Mouse (Mus musculus): ENCODE data around the gene Vdr.
A peak's percentile ranks its signal among the peaks of the same experiment; 100 is the strongest.

Vdr gene

DNA sequence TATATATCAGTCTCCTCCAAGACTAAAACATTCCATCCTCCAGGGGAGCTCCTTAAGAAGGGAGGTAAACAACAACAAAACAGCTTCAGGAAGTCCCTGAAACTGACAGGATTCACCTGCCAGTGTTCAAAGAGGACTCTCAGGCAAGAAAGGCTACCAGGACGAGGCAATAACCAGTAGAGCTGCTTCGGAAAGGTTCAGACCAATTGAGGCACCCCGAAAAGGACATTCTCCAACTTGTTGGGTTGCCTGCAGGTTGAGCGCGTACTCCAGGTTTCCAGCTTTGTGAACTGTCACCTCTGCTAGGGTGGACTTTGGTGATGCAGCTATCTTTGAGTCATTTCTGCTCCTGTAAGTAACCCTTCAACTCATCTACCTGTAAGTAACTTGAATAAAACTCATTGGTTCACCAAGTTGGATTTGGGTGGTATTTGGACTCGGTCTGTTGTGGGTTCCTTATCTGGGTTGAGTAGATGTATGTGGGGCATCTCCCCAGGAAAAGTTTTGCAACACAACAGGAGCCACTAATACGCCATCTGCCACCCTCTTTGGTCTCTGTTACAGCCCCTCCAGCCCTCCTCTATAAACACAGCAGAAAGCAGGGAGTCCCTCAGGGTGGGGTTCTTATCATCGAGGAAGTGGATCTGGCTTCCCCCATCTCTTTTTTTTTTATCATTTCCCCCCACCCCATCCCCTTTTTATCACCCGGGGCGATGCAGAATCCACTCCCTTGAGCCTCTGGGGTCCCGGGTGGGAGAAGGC lies 64.1 kb downstream of the Vdr start:
- no peak for DNase-seq

DNA sequence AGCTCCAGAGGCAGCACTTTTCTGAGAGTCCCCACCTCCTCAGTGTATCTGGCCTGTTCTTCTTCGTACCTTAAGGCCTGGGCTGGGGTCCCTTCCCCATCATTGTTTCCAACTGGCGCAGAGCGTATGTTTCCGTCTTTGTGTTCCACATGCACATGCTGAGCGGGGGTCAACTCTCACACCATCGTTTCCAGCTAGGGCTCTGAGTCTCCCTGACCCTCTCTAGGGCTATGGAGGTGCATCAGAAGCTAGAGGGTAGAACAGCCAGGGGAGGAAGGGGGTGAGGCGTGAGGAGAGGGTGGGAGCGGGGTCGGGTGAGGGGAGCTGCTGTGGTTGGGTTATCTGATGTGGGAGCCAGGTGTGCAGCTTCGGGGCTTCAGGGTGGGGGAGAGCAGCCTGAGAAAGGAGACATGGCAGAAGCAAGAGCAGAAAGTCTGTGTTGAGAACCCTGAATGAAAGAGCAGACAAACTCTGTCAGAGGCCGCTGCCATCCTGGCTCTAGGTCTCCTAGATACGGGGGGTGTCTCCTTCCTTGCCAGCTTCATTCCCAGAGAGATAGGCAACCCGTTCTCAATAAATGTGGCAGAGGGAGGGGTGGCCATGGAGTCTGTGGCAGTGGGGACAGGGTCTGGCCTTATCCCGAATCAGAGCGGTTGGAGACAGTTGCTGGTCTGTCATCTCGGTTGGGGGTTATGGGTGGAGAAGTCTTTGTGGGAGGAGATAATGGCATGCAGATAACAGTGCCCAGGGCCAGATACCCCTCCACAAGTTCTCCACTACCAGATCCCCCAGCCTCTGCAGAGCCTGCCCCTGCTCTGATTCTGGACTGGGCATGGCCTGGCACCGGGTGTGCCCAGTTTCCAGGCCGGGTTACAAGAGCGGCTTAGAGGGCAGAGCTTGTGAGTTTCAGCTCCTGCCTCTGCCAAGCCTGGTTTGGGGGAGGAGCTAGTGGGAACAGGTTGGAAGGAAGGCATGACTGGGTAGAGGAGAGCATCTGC lies 66.1 kb downstream of the Vdr start, which contains the start of gene Hdac7:
Gene Hdac7 (minus strand): TSS at position 466 of the 998 bp plus-strand sequence.
- no peak for DNase-seq

DNA sequence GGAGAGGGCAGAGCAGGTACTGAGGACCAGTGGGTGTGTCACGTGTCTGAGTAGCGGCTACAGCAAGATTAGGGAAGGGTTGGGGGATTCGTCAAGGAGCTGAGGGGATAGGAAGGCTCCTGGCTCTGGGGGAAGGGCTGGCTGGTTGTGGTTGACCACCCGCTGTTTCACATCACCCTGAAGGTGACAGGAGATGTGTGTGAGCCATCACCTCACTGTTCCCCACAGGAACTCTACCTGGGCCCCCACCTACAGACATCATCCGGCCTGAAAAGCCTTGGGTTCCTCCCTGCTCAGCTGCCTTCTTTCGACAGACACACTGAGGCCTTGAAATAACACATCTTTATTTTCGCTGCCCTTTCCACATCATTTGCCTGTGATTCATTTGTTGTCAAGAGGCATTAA lies 67.2 kb downstream of the Vdr start:
- DNase-seq: no peak

DNA sequence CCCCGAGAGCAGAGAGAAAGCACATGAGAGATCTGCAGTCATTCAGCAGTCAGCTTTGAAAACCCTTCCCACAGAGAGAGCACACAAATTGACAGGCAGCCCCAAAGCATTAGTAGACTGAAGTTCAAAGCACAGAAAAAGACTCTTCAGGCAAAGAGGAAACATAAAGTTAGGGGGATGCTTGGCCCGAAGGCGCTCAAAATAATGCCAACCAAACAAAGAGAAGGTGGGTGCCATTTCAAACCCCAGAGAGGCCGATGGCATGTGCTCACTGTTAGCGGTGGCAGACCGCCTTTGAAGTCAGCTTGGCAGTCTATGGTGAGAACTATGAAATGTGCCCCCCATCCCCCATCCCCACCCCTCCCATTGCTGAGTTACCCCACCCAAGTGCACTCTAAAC lies 68.4 kb downstream of the Vdr start:
- DNase-seq: no peak

DNA sequence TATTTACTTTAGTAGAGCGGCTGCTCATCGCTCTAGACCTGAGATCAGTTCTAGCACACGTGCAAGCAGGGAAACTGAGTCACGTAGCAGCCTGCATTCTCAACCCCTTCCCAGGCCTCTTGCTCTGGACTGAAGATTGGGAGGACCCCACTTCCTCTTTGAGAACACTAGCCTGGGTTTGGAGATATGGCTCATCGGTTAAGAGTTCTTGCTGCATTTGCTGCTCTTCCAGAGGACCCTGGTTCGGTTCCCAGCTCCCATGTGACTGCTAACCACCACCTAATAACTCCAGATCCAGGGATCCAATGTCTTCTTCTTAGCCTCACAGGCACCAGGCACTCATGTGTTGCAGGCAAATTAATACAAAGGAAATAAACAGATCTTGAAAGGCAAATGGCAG lies 69.0 kb downstream of the Vdr start:
- no peak for DNase-seq

DNA sequence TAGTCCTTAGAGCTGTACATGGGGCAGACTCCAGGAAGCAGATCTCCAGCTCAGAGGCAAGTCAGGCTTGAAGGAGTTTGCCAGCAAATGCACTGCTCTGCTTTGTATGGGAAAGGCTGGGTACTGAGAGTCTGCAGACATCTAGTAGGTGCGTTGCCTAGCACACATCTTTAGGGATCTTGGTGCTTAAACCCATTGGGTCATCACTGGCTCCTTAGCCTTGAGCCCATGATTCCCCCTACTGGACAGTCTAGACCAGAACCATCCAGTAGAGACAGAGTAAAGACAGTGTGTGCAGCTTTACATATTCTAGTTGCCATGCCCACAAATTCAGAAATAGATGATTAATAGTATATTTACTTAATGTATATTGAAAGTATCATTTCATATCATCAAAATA lies 69.6 kb downstream of the Vdr start:
- DNase-seq: no peak

DNA sequence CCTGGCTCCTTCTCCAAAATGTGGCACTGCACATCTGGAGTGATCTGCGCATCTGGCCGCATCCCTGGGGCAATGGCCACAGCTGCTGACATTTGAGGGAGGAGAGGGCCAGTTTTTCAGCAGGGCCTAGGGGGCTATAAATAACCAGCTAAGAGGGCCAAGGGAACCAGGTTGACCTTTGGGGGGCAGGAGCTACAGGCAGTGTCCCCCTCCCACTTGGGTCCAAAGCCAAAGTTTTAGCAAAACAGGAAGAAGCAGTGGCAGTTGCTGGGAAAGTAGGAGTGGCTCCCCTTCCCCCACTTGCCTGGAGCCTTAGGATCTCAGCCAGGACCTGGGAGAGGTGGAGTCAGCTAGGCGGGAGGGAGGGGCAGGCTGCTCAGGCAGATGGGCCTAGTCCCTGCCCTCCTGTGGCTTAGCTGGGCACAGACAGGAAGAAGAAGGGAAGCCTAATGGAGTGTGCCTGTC lies 70.4 kb downstream of the Vdr start:
- no peak for DNase-seq

DNA sequence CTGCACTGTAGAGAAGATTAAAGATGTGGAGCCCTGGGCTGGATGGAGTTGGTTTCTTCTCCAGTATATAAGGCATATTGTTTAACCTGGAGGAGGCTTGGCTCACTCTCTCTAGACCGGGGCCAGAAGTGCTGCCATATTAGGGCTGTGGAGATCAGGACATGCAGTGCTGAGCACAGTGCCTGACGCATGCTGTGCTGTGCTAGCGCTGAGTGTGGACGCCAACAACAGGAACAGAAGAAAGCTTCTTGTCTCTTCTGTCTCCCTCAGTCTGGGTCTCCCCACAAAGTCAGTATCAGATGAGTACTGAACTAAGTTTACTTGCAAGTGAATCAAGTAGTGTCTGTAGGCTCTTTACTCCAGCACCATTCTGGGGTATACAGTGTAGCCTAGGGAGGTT lies 71.0 kb downstream of the Vdr start:
- no peak for DNase-seq

DNA sequence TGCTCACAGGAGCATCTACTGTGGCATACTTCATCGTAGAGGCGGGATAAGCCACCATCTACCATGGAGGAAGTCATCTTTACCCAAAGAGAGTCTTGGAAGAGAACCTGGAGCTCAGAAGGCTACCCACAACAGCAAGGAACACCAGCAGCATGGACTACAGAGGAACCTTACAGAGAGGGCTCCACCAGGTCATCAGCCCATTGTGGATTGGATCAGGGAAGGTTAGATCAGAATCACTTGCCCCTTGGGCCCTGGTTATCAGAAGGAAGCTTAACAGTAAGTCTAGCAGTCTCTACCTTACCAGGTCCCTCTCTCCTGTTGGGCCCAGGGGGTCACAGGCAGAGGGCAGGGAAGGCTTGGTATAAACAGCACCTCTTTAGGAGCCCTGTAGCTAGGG lies 71.4 kb downstream of the Vdr start:
- DNase-seq: no peak

DNA sequence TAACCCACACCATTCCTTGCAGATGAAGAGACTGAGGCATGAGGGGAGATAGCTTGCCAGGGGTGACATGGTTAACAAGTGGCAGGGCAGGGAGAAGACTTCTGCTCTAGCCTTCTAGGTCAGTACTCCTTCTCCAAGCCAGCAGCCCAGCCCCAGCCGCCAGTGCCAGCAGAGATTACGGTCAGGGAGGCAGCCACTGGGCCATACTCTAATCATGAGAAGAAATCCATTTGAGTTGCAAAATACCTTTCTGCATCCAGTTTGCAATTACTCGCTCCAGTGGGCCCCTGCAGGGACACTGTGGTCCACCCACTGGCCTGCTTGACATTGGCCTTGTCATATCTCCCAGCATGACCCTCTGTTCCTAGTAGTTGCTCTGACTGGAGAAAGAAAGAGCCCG lies 72.0 kb downstream of the Vdr start:
- DNase-seq: no peak

DNA sequence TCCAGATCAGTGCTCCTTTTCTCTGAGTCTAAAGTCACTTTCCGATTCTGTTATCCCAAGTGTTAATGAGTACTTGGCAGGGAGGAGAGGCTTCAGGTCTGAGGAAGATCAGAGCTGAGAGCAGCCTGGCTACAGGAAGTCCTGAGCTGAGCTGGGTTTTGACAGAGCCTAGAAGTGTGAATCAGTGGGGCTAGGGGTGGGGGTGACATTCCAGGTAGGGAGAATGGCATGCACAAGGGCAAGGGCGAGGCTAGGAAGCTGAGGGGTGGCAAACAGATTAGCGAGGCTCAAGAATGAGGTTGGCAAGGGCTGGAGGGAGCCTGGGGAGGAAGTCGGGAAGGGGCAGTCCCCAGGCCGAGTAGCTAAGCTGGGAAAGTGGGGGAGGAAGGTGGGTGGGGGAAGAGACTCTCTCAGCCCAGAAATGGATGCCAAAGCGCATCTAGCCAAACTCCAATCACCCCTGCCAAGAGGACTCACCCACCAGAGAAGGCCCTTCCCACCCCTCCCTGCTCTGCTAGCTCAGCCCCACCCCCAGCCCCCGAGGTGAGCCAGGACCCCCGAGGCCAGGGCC lies 72.9 kb downstream of the Vdr start:
- DNase-seq: no peak

DNA sequence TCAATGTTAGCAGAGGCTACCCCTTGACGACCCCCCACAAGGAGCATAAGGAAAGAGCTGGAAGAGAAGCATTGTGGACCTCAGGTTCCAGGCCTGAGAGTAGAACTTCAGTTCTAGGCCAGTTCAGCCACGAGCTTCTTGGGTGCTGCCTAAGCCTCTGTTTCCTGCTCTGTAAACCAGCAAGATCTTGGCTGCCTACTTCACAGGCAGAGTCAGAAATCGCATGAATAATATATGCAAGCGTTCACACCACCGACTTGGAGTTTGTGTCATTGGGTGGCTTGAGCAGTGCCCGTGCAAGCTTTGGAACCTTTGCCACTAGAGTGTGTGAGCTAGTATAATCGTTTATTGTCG lies 73.6 kb downstream of the Vdr start:
- no peak for DNase-seq

DNA sequence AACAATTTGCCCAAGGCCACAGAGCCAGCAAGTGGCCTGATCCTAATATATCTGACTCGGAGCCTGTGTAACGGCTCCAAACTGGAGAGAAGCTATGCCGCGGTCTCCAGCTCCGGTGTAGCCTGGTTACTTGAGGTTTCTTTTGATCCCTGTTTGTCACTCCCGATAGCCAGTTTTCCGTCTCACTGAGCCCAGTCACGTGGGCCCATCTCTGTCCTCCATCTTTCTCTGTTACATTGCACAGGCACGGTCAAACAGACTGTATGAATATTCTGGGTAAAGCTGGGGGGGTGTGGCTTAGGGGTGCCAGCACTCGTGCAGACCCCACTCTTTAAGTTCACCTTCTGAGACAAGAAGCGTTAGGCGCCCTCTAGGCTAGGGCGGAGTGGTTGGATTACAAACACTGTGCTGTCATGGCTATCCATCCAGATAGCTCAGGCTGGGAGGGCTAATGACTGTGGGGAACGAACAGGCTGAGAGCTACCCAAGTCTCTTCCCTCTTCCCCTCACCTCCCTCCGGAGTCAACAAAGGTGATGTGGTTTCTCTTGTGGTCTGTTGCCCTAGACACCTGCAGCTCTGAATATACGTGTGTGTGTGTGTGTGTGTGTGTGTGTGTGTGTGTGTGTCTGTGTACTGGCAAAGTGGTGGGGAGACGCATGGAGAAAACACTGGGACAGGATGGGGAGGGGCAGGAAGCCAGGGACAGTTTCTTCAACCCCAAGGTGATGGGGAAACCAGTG lies 74.1 kb downstream of the Vdr start:
- no peak for DNase-seq

DNA sequence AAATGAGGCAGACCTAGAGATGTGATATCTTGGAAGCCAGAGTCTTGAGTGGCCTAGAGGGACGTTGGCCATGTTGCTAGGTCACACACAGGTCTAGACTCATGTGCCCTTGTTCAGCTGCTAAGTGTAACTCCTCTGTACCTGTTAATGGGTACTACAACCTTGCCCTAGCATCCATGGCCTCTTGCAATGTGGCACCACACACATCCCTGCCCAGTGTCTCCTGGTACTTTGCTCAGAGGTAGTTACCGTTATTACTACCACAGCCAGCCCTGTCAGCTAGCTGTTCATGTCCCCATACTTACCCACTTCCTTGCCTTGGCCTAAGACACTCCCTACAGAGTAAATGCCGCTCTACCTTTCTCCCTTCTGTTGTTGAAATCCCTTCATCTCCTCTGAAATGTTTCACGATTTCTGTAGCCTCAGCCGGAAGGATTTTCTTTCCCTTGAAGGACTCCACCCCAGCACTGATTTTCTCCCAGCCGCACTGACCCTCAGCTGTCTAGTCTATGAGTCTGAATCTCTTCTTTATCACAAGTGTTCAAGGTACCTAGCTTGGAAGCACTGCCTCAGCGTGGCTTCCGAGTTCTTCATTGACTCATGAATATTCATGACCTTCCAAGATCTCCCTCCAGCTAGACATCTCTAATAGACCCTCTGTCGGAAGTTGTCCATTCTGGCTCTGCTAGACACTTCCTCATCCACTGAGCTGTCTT lies 77.5 kb downstream of the Vdr start:
- DNase-seq: no peak

DNA sequence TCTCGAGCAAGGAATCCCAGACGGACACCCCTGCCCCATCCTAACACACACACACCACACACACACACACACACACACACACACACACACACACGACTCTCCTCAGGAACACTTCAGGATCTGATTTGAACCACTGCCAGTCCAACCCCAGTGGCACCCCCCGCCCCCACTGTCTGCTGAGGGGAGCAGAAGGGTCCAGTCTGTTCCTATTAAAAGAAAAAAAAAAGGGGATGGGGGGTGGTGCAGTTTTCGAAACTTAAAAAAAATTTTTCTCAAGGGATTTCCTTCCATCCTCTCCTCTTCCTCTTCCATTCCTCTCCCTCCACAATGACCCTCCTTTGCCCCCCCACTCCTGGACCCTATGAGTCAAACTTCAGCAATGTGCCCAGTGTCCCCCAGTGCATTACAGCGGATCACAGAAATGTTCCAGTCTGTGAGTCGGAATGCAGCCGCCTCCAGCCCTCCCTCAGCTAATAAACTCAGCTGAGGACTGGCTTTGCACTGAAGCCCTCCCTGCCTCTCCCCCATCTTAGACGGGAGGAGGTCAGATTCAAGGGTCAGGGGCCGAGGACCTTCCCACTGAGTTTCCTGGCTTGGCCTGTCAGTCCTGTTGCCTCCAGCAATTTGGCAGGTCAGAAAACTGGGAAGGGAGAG lies 78.3 kb downstream of the Vdr start:
- peak; percentile 55 for DNase-seq

DNA sequence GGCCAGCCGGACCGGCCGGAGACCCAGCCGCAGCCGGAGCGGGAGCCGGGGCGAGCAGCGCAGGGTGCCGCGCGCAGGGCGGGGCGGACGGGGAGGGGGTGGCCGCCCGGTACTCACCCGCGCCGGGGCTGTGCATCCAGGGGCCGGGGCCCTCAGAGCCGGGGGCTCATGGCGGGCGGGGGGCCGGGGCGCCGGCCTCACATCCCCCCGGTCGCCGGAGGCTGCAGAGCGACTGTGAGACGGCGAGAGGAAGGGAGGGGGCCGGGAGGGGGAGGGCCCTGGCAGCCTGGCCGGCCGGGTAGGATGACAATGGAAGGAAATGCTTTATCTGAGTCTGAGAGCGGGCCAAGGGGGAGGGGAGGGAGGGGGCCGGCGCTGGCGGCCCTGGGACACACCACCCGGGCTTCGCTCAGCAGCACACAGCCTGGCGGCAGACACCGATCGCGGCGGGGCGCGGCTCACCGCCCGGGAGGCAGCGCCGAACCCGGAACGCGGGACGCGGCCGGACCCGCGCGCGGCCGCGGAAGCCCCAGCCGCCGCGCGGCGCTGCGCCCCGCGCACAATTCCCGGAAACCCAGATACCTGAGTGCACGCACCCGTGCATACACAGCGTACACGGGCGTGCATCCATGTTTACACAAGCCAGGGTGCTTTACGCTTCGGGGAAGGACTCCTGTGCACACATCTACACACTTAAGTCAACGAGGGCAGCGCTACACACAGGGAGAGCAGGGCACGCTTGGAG lies 79.0 kb downstream of the Vdr start:
- peak; percentile 78 for DNase-seq

DNA sequence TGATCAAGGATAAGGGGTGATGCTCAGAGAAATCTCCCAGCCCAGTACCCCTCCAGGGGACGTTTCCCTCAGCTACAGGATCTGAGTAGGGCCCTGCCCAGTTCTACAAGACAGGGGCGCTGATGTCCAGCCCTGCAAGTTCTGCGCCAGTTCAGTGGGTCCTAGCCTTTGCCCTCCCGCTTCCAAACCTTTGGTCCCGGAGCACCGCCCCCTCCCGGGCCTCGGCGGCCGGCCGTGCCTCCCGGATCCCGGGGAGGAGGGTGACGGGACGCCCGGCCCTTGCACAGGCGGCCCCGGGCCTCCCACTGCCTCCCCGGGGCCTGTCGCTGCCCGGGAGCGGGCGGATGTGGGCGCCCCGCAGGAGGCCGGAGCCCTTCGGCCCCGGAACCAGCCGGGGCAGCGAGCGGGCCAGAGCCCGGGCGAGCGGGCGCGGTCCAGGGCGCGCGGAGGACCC lies 79.6 kb downstream of the Vdr start:
- DNase-seq: peak; percentile 67

DNA sequence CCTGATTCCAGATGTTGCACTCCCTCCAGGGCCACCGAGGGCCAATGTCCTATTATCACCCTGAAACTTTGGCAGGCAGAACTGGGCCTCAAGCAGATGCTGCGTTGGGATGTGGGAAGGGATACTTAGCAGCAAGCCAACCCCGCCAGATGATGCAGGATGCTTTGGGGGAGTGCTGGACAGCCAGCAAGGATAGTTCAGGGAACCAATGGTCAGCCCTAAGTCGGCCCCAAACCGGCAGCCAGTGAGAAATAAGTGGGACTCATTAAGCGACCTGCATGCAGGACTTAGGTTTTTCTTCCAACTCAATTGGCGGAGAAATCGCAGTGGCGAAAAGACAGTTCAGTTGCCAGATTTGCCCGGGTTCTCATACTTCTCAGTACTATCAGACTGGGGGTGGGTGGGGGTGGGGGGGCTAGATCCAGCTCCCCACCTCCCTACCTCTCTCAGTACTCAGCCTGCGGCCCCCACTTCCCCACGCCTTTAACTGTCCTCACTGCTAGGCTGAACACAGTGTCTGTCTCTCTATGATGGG lies 80.1 kb downstream of the Vdr start:
- DNase-seq: peak; percentile 50

DNA sequence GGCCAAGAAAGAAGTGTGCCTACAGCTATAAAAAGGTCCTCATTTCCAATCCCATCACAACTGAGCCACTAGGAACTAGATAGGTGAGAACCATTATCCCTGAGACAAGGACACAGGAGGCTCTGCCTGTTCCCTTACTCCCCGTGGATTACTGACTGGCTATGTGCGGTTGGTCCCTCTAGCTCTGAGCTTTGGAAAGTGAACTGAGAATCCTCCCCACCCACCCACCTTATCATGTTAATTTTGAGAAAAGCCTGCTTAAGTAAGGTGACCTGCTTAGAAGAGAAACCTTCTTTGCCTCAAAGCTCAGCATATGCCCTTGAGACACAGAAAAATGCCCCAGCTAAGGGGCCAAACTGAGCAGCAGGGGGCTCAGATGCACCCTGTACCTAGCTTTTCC lies 81.0 kb downstream of the Vdr start:
- DNase-seq: no peak

DNA sequence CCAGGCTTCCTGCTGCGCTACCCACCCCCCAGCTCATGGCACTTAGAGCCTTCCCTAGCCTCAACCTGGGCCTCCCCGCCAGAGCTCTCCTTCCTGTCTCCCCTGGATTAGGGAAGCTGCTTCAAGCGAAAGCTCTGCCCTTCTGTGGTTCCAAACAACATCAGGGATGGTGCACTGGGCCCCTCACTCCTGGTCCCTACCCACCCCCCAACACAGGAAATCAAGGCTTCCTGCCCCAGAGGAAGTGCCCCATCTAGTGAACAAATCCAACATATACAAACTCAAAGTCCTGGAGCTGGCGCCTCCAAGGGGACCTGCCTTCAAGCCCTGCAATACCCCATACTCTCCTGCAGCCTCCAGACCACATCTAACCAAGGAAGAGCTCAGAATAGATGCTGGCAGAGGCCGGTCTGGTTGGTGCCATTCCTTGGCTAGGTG lies 81.5 kb downstream of the Vdr start:
- no peak for DNase-seq

Data from cerebellum, adult 9-11 months (tissue).